Mouse (Mus musculus) bone marrow, adult 2 months (tissue): ENCODE data around the gene Dcaf4.

Experiments
- CTCF ChIP-seq: fragments of 200-500 bp; IDR thresholded peaks from 2 replicates; pipeline ENCODE4 v1.5.1; 2011; ENCODE audit warnings: low read length, control low read depth; ENCODE audit not compliant: control insufficient read depth, insufficient read depth
- POLR2A ChIP-seq: fragments of 200-500 bp; IDR thresholded peaks from 2 replicates; pipeline ENCODE4 v1.6.1; 2011; ENCODE audit warnings: low read depth, mild to moderate bottlenecking, control low read depth, low read length, borderline replicate concordance; ENCODE audit not compliant: control insufficient read depth

- TF ChIP-seq CTCF, result no peak
- TF ChIP-seq POLR2A, result no peak
Measured at GRCm38 (mm10) chr12:83521083-83521482, 817 bp downstream of the Dcaf4 start.
